Mouse (Mus musculus) forebrain, postnatal 0 days (tissue): Measurements from ENCODE around the gene Gamt. TPM values are rescaled to one million over a fixed set of nuclear protein-coding genes. Genes with fewer than 3 reads are reported as not detected.

Source experiments
- ATAC-seq: fragments of 200-750 bp; cut with Nextera tagmentation; 2 replicates; pipeline ENCODE4 v1.8.0; 2017; ENCODE audit warnings: mild to moderate bottlenecking, moderate library complexity
- DNase-seq: peaks from one replicate; pipeline ENCODE4 v3.0.0-alpha.2; 2015
- H3K27ac ChIP-seq: fragments of 300-500 bp; sonication (generic); 2 replicates; pipeline ENCODE4 v1.5.1; 2014; ENCODE audit warnings: low read depth, mild to moderate bottlenecking, antibody characterized with exemption, low read length, moderate library complexity, mixed read lengths
- H3K27me3 ChIP-seq: fragments of 300-500 bp; sonication (generic); 2 replicates; pipeline ENCODE4 v1.6.1; 2014; ENCODE audit warnings: mild to moderate bottlenecking, low read length, mixed read lengths; ENCODE audit not compliant: insufficient read depth
- H3K36me3 ChIP-seq: fragments of 300-500 bp; sonication (generic); 2 replicates; pipeline ENCODE4 v1.6.1; 2014; ENCODE audit warnings: mild to moderate bottlenecking, moderate library complexity; ENCODE audit not compliant: insufficient read depth
- H3K4me1 ChIP-seq: fragments of 300-500 bp; sonication (generic); 2 replicates; pipeline ENCODE4 v1.6.1; 2014; ENCODE audit warnings: antibody characterized with exemption; ENCODE audit not compliant: insufficient read depth
- H3K4me2 ChIP-seq: fragments of 300-500 bp; sonication (generic); 2 replicates; pipeline ENCODE4 v1.6.1; 2014; ENCODE audit warnings: low read depth, mild to moderate bottlenecking, moderate library complexity
- H3K4me3 ChIP-seq: fragments of 300-500 bp; sonication (generic); 2 replicates; pipeline ENCODE4 v1.5.1; 2014; ENCODE audit warnings: low read depth, low read length, mixed read lengths
- H3K9ac ChIP-seq: fragments of 300-500 bp; sonication (generic); 2 replicates; pipeline ENCODE4 v1.6.1; 2014; ENCODE audit warnings: mild to moderate bottlenecking
- H3K9me3 ChIP-seq: fragments of 300-500 bp; sonication (generic); 2 replicates; pipeline ENCODE4 v1.6.1; 2016; ENCODE audit warnings: low read length
- CTCF ChIP-seq: sonication (generic); IDR thresholded peaks from 2 replicates; pipeline ENCODE4 v1.5.1; 2016; ENCODE audit warnings: antibody characterized with exemption, control low read depth, low read depth
- WGBS: fragments of 180-500 bp; shearing (Covaris S2); extraction: QIAGEN DNeasy Blood & Tissue Kit; methylation state at CpG from one replicate; pipeline ENCODE4 v1.1.7; 2014; 5-methylcytosine and 5-hydroxymethylcytosine counted together
- polyA plus RNA-seq: library from polyadenylated mRNA; unstranded; fragments of >200 nt; fragmentation: Nextera tagmentation; extraction: Ambion mirVana; gene quantifications from 2 replicates; pipeline ENCODE4 v1.2.1, GENCODE M21; 2015
- total RNA-seq: library from RNA; depleted of rRNA; stranded (reverse); fragments of >200 nt; gene quantifications from 2 replicates; pipeline ENCODE4 v1.2.3, GENCODE M21; 2014

Gene Gamt
- total and polyA plus RNA-seq, 2 experiments from 2014 or later: 18.2 to 21.8 TPM

DNA sequence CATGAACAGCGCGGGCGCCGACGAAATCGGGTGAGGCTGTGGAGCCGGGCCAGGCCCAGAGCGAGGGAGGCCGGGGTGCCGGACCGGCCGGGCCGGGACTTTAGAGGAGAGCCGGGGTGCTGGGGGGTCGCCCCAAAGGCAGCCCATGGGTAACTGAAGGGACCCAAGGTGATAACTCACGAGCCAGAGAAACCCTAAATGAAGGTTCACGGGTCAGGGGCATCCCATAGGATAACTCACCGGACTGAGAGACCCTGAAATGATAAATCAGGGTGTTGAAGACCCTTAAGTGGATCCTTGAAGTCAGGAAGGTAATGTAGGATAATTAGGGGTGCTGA is 4.3 kb upstream of the Gamt start:
- DNase-seq (no peak), ATAC-seq (no peak)
- TF ChIP-seq CTCF: no peak
- Histone ChIP-seq H3K9me3 (no peaks in the 10 kb centered on the region), H3K9ac (peak overlapping the region; percentile 97), H3K4me3 (peak overlapping the region; percentile 98), H3K4me2 (peak overlapping the region; percentile 65), H3K27ac (peak overlapping the region; percentile 70), H3K4me1 (peaks cover 17% of the 10 kb centered on the region), H3K27me3 (no peaks in the 10 kb centered on the region), H3K36me3 (no peaks in the 10 kb centered on the region)
- WGBS: 3% methylated on average over 18 of the region's 18 CpGs

DNA sequence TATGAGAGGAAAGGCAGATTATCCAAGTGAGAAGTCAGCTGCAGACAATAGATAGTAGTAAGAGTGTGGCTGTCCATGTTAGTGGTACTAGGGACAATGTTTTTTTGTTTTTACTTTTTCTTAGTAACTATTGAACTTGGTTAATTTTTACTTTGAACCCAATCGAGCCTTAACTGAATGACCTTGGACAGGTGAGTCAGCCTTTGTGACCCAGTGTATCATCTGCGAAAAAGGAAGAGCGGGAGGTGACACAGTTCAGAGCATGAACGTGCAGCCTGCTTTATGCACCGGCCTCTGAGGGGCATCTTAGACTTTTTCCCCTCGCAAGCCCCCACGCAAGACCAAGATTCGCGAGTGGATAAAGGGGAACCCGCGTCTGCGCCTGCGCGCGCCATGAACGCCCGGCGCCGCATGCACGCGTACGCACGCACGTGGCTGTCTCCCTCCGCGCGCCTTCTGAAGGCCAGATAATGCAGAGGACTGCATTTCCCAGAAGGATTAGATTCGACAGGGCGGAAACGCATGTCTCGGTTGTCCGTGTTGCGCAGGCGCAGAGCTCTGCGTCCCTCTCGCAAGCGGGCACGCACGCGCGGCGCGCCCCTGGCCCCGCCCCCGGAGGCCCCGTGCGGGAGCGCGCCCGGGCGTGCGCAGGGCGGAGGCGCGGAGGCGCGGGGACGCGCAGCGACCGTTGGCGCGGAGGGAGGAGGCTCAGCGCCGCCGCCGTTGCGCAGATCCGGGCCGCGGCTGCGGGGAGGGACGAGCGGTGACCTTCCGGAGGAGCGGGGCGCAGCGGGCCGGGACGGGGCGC is 3.7 kb upstream of the Gamt start:
- Histone ChIP-seq H3K9me3 (no peaks in the 10 kb centered on the region), H3K36me3 (no peaks in the 10 kb centered on the region), H3K27me3 (no peaks in the 10 kb centered on the region), H3K27ac (peak overlapping the region; percentile 70), H3K4me3 (peak overlapping the region; percentile 98), H3K4me2 (peak overlapping the region; percentile 65), H3K9ac (peak overlapping the region; percentile 97), H3K4me1 (peaks cover 23% of the 10 kb centered on the region)
- 2% methylated on average over 80 of the region's 81 CpGs for WGBS
- ATAC-seq (peak; percentile 84), DNase-seq (peak; percentile 100)
- TF ChIP-seq CTCF: 0 out of 2 replicates have a peak, but pooled peaks have one; percentile 5

DNA sequence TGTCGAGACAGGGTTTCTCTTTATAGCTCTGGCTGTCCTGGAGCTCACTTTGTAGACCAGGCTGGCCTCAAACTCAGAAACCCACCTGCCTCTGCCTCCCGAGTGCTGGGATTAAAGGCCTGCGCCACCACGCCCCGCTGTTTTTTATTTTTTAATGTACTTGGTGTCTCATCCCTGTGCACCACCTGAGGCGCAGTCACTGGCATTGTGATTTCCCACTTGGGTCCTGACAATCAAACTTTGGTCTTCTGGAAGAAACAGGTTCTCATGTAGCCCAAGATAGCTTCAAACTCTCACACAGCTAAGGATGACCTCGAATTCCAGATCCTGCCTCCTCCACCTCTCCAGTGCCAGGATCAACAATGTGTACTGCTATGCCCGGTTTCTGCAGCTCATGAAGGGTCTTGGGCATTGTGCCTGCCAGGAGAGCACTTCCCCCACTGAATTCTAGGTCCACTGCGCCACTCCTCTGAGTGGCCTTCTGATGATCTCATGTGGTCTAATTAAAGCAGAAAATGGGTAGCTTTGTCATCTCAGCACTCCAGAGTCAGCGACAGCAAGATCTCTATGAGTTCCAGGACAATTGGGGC is 2.1 kb upstream of the Gamt start:
- peaks cover 22% of the 10 kb centered on the region for H3K4me1 ChIP-seq
- no peaks in the 10 kb centered on the region for H3K27me3 ChIP-seq
- peaks cover 3% of the 10 kb centered on the region; the same call in 1 of the 2 replicates for H3K36me3 ChIP-seq
- H3K4me3 ChIP-seq: no peak overlapping the region
- ATAC-seq: no peak
- H3K9me3 ChIP-seq: no peaks in the 10 kb centered on the region
- 93% methylated on average over 10 of the region's 10 CpGs for WGBS
- H3K27ac ChIP-seq: no peak overlapping the region
- DNase-seq: no peak
- no peak for TF ChIP-seq CTCF
- H3K9ac ChIP-seq: no peak overlapping the region
- H3K4me2 ChIP-seq: no peak overlapping the region

DNA sequence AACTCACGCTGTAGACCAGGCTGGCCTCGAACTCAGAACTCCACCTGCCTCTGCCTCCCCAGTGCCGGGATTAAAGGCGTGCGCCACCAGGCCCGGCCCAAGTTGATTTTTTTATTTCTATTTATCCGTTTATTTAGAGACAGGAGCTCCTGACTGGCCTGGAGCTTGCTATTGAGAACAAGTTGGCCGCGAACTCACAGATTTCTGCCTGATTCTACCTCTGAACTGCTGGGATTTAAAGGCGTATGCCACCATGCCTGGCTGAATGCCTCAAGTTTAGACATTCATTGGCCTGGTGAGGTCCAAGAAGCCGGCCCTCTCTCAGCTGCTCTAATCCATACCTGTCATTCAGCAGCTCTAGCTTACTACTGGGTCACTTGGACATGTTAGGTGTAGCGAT is 1.4 kb upstream of the Gamt start:
- H3K27ac ChIP-seq: no peak overlapping the region
- H3K9ac ChIP-seq: peak overlapping the region; percentile 18; the same call in 1 of the 2 replicates
- H3K4me3 ChIP-seq: no peak overlapping the region
- H3K27me3 ChIP-seq: no peaks in the 10 kb centered on the region
- peaks cover 5% of the 10 kb centered on the region; the same call in 1 of the 2 replicates for H3K36me3 ChIP-seq
- DNase-seq (no peak), ATAC-seq (no peak)
- H3K4me2 ChIP-seq: peak overlapping the region; percentile 79
- H3K9me3 ChIP-seq: no peaks in the 10 kb centered on the region
- H3K4me1 ChIP-seq: peaks cover 15% of the 10 kb centered on the region; the same call in 1 of the 2 replicates
- 71% methylated on average over 12 of the region's 12 CpGs for WGBS
- TF ChIP-seq CTCF: no peak

DNA sequence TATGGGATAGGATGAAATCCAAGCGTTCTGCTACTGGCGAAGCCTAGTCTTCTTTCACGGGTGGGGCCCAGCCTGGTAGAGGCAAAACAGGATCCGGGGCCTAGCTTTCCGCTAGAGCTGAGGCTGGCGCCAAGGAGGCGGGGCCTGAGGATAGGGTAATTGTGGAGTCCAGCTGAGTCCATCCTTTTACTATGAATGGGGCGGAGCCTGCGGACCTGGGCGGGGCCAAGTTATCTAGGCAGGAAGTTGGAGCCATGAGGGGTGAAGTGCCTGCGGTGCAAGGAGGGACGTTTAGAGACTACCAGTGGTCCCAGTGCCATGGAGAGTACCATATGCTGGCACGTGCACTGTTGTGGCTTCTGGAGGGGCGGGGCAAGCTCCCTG is 765 bp upstream of the Gamt start:
- Histone ChIP-seq H3K9me3 (no peaks in the 10 kb centered on the region), H3K4me2 (peak overlapping the region; percentile 79), H3K4me3 (peak overlapping the region; percentile 40), H3K4me1 (peaks cover 11% of the 10 kb centered on the region; the same call in 1 of the 2 replicates), H3K27me3 (no peaks in the 10 kb centered on the region), H3K9ac (peak overlapping the region; percentile 47), H3K27ac (peak overlapping the region; percentile 79), H3K36me3 (peaks cover 11% of the 10 kb centered on the region)
- 2% methylated on average over 14 of the region's 14 CpGs for WGBS
- DNase-seq: peak; percentile 85
- TF ChIP-seq CTCF: no peak
- ATAC-seq: peak; percentile 34

DNA sequence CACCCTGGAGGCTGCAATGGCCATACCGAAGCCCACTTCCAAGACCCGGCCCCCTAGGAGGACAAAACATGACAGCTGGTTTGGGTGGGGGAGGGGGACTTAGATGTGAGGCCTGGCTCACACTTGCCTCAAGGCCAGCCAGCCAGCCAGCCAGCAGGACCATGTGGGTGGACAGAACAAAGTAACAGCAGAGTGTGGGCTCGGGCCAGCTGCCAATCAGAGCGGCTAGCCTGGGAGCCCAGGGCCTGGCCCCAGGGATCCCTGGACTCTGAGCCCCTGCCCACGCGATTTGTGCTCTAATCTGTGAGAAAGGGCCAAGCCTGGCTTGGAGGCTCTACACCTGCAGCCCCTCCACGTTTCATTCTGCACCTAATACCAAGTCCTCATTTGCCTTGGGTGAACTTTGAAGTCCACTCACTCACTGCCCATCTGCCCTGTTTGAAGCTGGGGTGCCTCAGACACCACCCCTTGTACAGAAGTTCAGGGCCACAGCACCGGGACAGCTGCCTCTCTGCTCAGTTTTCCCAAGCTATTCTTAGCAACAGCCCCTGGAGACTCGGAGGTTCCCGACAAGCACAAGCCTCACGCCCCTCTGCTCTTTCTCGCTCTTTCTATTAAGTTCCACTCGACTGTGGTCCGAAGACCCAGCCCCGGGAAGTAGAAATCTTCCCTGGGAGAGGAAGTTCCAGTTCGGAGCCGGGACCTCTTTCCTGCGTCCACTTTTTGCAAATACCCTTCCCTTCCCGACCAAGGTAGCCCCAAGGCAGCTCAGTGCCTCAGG is 761 bp downstream of the Gamt start:
- Histone ChIP-seq H3K27me3 (no peaks in the 10 kb centered on the region), H3K4me2 (peak overlapping the region; percentile 79), H3K4me3 (peak overlapping the region; percentile 40), H3K4me1 (0 out of 2 replicates have a peak, but pooled peaks cover 8% of the 10 kb centered on the region), H3K27ac (peak overlapping the region; percentile 79), H3K36me3 (peaks cover 26% of the 10 kb centered on the region), H3K9me3 (no peaks in the 10 kb centered on the region), H3K9ac (peak overlapping the region; percentile 47)
- peak; percentile 42 for DNase-seq
- WGBS: 6% methylated on average over 19 of the region's 19 CpGs
- TF ChIP-seq CTCF: no peak
- ATAC-seq: no peak
